ENCODE assay signal across 8 mouse cellular contexts in the genomic region with DNA sequence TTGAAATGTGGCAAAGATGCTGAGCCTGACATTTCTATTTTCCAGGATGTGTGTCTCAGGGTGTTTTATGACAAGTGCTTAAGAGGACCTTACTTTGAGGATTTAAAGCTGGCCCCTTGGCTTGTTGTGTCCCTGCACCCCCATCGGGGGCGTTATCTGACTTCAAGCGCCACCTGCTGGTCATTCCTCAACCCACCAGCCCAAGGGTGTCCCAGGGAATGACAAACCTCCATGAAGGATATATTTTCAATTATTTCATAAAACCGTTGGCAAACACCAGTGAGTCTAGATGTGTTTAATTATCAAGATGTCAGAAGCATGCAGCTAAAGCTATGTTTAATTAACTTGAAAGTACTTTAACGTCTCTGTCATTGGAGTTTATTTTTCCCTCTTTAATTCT. TPM values are rescaled to one million over a fixed set of nuclear protein-coding genes. Genes with fewer than 3 reads are reported as not detected.
DNase-seq lines count a peak whose midpoint lies in the region; ATAC-seq and TF ChIP-seq lines count a peak whose summit lies in the region.

No protein-coding gene starts in this region.

- H3K9ac ChIP-seq in embryonic facial prominence, embryonic 12.5 days: no peak overlapping the region

- peak; percentile 61 for TF ChIP-seq CTCF in C2C12 (IDR thresholded peaks at IDR 0.05; ENCODE audit: control insufficient read depth, insufficient read depth, insufficient read length)

- no peak overlapping the region for H3ac ChIP-seq in C2C12 (ENCODE audit: control insufficient read depth, insufficient read length, low read depth)

- no peak overlapping the region for H3K4me2 ChIP-seq in embryonic facial prominence, embryonic 12.5 days (replicated peaks)

- peak; percentile 90 for DNase-seq in adrenal gland, postnatal 10 days
- DNase-seq in heart, embryonic 10.5 days (ENCODE audit: low spot score): peak; percentile 85
- peak; percentile 66 to 89 for DNase-seq in kidney, postnatal 36 days
- DNase-seq in lung, adult 18-20 months: peak; percentile 64 to 75
- peak; percentile 63 for DNase-seq in thymus, postnatal 25 days

- H3K79me3 ChIP-seq in C2C12 (ENCODE audit: low read depth): no peaks in the 10 kb centered on the region

- H3K36me3 ChIP-seq in C2C12 (ENCODE audit: control insufficient read depth, insufficient read depth): no peaks in the 10 kb centered on the region
- H3K36me3 ChIP-seq in embryonic facial prominence, embryonic 12.5 days: no peaks in the 10 kb centered on the region
- H3K36me3 ChIP-seq in heart, embryonic 10.5 days: peaks cover 14% of the 10 kb centered on the region; the same call in 1 of the 2 replicates

- 9% methylated on average over 5 of the region's 5 CpGs for WGBS in embryonic facial prominence, embryonic 12.5 days
- WGBS in heart, embryonic 10.5 days: 10% methylated on average over 5 of the region's 5 CpGs

- no peaks in the 10 kb centered on the region for H3K9me3 ChIP-seq in embryonic facial prominence, embryonic 12.5 days
- H3K9me3 ChIP-seq in heart, embryonic 10.5 days: no peaks in the 10 kb centered on the region

- H3K27ac ChIP-seq in embryonic facial prominence, embryonic 12.5 days: no peak overlapping the region
- no peak overlapping the region for H3K27ac ChIP-seq in heart, embryonic 10.5 days

- no peaks in the 10 kb centered on the region for H3K79me2 ChIP-seq in C2C12 (ENCODE audit: control insufficient read depth, insufficient read depth)

- peaks cover 74% of the 10 kb centered on the region for H3K27me3 ChIP-seq in C2C12 (ENCODE audit: control insufficient read depth, insufficient read depth, insufficient read length)
- 0 out of 2 replicates have a peak, but pooled peaks cover 5% of the 10 kb centered on the region for H3K27me3 ChIP-seq in embryonic facial prominence, embryonic 12.5 days
- H3K27me3 ChIP-seq in heart, embryonic 10.5 days (ENCODE audit: insufficient read depth, poor library complexity, severe bottlenecking): peaks cover 35% of the 10 kb centered on the region; the same call in 1 of the 2 replicates

- 0 out of 2 replicates have a peak, but pooled peaks have one; percentile 47 for ATAC-seq in embryonic facial prominence, embryonic 12.5 days (ENCODE audit: insufficient number of reproducible peaks, insufficient read depth, low FRiP score, low TSS enrichment)
- peak; percentile 70; the same call in 1 of the 2 replicates for ATAC-seq in neutrophil, adult 5-6 weeks (ENCODE audit: extremely low read depth, insufficient number of reproducible peaks, low FRiP score, poor library complexity, severe bottlenecking)

- H3K4me3 ChIP-seq in C2C12 (ENCODE audit: insufficient read depth, poor library complexity, severe bottlenecking): no peak overlapping the region
- H3K4me3 ChIP-seq in embryonic facial prominence, embryonic 12.5 days: no peak overlapping the region
- no peak overlapping the region for H3K4me3 ChIP-seq in heart, embryonic 10.5 days

- no peaks in the 10 kb centered on the region for H3K4me1 ChIP-seq in embryonic facial prominence, embryonic 12.5 days
- H3K4me1 ChIP-seq in heart, embryonic 10.5 days: peaks cover 5% of the 10 kb centered on the region; the same call in 1 of the 2 replicates

TF ChIP-seq in C2C12, 6 proteins besides CTCF, POLR2A, EP300 and RAD21:
- no peak for TF ChIP-seq MYOD1 (IDR thresholded peaks at IDR 0.05; ENCODE audit: control insufficient read depth, insufficient read length, low read depth)
- no peak for TF ChIP-seq MYOG (IDR thresholded peaks at IDR 0.05; ENCODE audit: control insufficient read depth, extremely low read depth, insufficient read length)
- TF ChIP-seq MAX (IDR thresholded peaks at IDR 0.05): no peak

RNA-seq across cellular contexts. Expression of a gene that starts 24.5 kb away (rescaled TPM):
- not detected for polyA plus RNA-seq in C2C12 (2012; fragmentation: generic; extraction: Trizol)
- 10 to 100 TPM; 26.9 to 37.3 TPM for total RNA-seq in adrenal gland, postnatal 10 days (2021)
- polyA plus RNA-seq in embryonic facial prominence, embryonic 12.5 days (2016; fragmentation: Nextera tagmentation; extraction: Ambion mirVana): 17.8 and 19.6 TPM in 2 replicates
- 21.7 and 35.2 TPM in 2 replicates for polyA plus RNA-seq in heart, embryonic 10.5 days (2016; fragmentation: Nextera tagmentation; extraction: Ambion mirVana)
- total RNA-seq in neutrophil, adult 5-6 weeks (2017): 134 and 151 TPM in 2 replicates

RNA-seq across cellular contexts. Expression of a gene that starts 45.3 kb away (rescaled TPM):
- polyA plus RNA-seq in C2C12 (2012; fragmentation: generic; extraction: Trizol): 8.5 TPM
- total RNA-seq in adrenal gland, postnatal 10 days (2021): 10 to 100 TPM; 74.6 to 85.7 TPM
- polyA plus RNA-seq in embryonic facial prominence, embryonic 12.5 days (2016; fragmentation: Nextera tagmentation; extraction: Ambion mirVana): 52.2 and 56.2 TPM in 2 replicates
- 46.2 and 46.3 TPM in 2 replicates for polyA plus RNA-seq in heart, embryonic 10.5 days (2016; fragmentation: Nextera tagmentation; extraction: Ambion mirVana)
- total RNA-seq in neutrophil, adult 5-6 weeks (2017): 45.3 and 46.8 TPM in 2 replicates

RNA-seq across cellular contexts. Expression of a gene that starts 45.9 kb away (rescaled TPM):
- 0.11 TPM for polyA plus RNA-seq in C2C12 (2012; fragmentation: generic; extraction: Trizol)
- not detected for total RNA-seq in adrenal gland, postnatal 10 days (2021)
- 3.0 and 3.2 TPM in 2 replicates for polyA plus RNA-seq in embryonic facial prominence, embryonic 12.5 days (2016; fragmentation: Nextera tagmentation; extraction: Ambion mirVana)
- polyA plus RNA-seq in heart, embryonic 10.5 days (2016; fragmentation: Nextera tagmentation; extraction: Ambion mirVana): 1.5 and 1.9 TPM in 2 replicates
- not detected in 2 replicates for total RNA-seq in neutrophil, adult 5-6 weeks (2017)

Comparison
In these comparisons a context has a peak if more than half of its experiments do, and no peak if none do; other contexts are left out.
1. RNA of a gene that starts 24.5 kb away (polyA plus RNA-seq): 21.7 to 35.2 TPM in heart, embryonic 10.5 days and 17.8 to 19.6 TPM in embryonic facial prominence, embryonic 12.5 days; not detected in C2C12 (single experiment); every median in the first group is over 10 times any median in the second.
2. Peak in every context shown above with its lines, with median percentiles within 50 percentile points of each other: DNase-seq.